Mouse (Mus musculus): ENCODE data around the gene Tlr9. TPM values are rescaled to one million over a fixed set of nuclear protein-coding genes. Genes with fewer than 3 reads are reported as not detected.

Gene Tlr9
- polyA plus RNA-seq, 1 experiment: 17.1 TPM

DNA sequence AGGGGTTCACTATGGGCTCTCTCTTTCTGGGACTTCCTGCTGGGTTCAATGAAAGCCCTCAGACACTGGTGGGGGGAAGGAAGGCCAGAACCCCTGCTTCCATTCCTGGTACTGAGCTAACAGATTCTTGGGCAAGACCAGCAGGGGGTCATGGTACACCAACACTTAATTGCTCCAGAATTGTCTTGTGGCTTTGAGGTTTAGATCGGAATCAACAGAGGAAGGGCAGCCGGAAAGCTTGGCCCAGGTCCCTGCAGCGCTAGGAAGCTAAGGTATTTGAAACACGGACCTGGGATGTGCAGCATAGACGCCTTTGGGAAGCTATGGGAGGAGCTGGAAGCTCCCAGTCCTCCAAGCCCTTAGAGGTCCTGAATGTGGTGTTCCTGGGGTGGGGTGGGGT lies 36.6 kb downstream of the Tlr9 start:
- no peak for DNase-seq
- TF ChIP-seq CTCF (IDR thresholded peaks at IDR 0.05; ENCODE audit: borderline replicate concordance, control insufficient read depth, extremely low read depth, insufficient read depth, low read length, poor library complexity): no peak
- Histone ChIP-seq H3K4me3 (ENCODE audit: control insufficient read depth, insufficient read depth, low read length) (no peak overlapping the region), H3K4me1 (replicated peaks; ENCODE audit: control insufficient read depth, insufficient read depth, low read length) (0 out of 2 replicates have a peak, but pooled peaks cover 2% of the 10 kb centered on the region), H3K36me3 (ENCODE audit: control insufficient read depth, insufficient read depth, low read length) (no peaks in the 10 kb centered on the region), H3K27me3 (ENCODE audit: control insufficient read depth, insufficient read depth, low read length) (no peaks in the 10 kb centered on the region), H3K27ac (ENCODE audit: control insufficient read depth, insufficient read depth, low read length) (no peak overlapping the region)
- 14% methylated on average over 5 of the region's 5 CpGs for WGBS

DNA sequence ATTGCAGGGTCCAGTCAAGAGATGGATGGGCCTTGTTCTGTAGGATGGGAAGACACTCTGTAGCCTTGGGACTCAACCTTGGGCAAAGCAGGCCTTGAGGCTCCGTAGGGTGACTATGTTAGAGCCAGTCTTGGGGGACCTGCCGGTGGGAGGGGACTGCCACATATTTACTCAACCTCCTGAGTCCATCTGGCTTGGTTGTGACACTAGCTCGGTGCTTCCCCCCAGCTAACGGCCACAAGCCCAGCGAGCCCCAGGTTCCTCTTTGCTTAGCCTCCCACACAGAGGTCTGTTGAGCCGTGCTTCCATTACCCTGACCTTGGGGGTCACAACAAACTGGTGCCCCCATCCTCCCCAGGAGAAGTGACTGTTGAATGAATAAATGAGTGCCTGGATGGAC lies 38.7 kb downstream of the Tlr9 start:
- TF ChIP-seq POLR2A (IDR thresholded peaks at IDR 0.05; ENCODE audit: control insufficient read depth, extremely low read depth, insufficient read depth, low read length, poor library complexity) (no peak), CTCF (IDR thresholded peaks at IDR 0.05; ENCODE audit: borderline replicate concordance, control insufficient read depth, extremely low read depth, insufficient read depth, low read length, poor library complexity) (no peak)
- H3K27ac ChIP-seq (ENCODE audit: control insufficient read depth, insufficient read depth, low read length): no peak overlapping the region
- no peaks in the 10 kb centered on the region for H3K36me3 ChIP-seq (ENCODE audit: control insufficient read depth, insufficient read depth, low read length)
- no peaks in the 10 kb centered on the region for H3K27me3 ChIP-seq (ENCODE audit: control insufficient read depth, insufficient read depth, low read length)
- 0 out of 2 replicates have a peak, but pooled peaks cover 2% of the 10 kb centered on the region for H3K4me1 ChIP-seq (replicated peaks; ENCODE audit: control insufficient read depth, insufficient read depth, low read length)
- H3K4me3 ChIP-seq (ENCODE audit: control insufficient read depth, insufficient read depth, low read length): no peak overlapping the region
- WGBS: 32% methylated on average over 6 of the region's 6 CpGs
- DNase-seq: no peak

DNA sequence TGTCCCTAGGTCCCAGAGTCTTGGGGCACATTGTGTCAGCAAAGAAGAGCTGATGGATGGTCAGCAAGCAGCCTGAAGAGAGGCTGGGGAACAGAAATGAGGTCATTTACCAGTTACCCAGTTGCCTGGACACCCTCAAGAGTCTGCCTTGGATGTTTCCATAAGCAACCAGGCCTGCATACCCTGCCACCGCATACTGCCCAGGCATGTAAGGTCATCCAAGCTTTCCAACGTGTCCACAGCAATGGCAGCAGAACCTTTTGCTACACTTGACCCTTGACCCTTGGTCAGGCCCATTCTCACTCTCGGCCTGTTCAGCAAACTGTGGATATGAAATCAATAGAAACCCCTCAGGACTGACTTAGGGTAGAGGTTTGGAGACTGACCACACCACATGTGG lies 39.1 kb downstream of the Tlr9 start:
- Histone ChIP-seq H3K36me3 (ENCODE audit: control insufficient read depth, insufficient read depth, low read length) (no peaks in the 10 kb centered on the region), H3K27me3 (ENCODE audit: control insufficient read depth, insufficient read depth, low read length) (no peaks in the 10 kb centered on the region), H3K27ac (ENCODE audit: control insufficient read depth, insufficient read depth, low read length) (no peak overlapping the region), H3K4me3 (ENCODE audit: control insufficient read depth, insufficient read depth, low read length) (no peak overlapping the region), H3K4me1 (replicated peaks; ENCODE audit: control insufficient read depth, insufficient read depth, low read length) (0 out of 2 replicates have a peak, but pooled peaks cover 2% of the 10 kb centered on the region)
- DNase-seq: no peak
- 92% methylated on average over 3 of the region's 3 CpGs for WGBS
- TF ChIP-seq CTCF (IDR thresholded peaks at IDR 0.05; ENCODE audit: borderline replicate concordance, control insufficient read depth, extremely low read depth, insufficient read depth, low read length, poor library complexity) (no peak), POLR2A (IDR thresholded peaks at IDR 0.05; ENCODE audit: control insufficient read depth, extremely low read depth, insufficient read depth, low read length, poor library complexity) (no peak)

DNA sequence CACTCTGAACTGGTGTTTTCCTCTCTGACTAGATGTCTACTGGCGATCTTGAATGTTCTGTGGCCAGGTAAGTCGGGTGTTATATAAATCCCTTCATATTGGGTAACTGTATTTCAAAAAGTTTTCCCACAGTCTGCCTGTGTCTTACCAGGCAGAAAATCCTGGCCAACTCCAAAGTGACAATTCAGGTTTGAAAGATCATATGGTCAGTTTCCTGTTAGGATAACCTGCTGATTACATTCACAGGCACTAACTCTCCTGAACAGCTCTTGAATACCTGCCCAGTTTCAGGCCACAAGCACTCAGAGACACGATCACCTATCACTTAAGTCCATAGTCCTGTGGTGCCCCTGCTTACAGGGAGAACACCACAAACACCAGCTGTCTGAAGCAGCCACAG lies 39.7 kb downstream of the Tlr9 start:
- Histone ChIP-seq H3K27ac (ENCODE audit: control insufficient read depth, insufficient read depth, low read length) (no peak overlapping the region), H3K36me3 (ENCODE audit: control insufficient read depth, insufficient read depth, low read length) (no peaks in the 10 kb centered on the region), H3K4me3 (ENCODE audit: control insufficient read depth, insufficient read depth, low read length) (no peak overlapping the region), H3K4me1 (replicated peaks; ENCODE audit: control insufficient read depth, insufficient read depth, low read length) (0 out of 2 replicates have a peak, but pooled peaks cover 2% of the 10 kb centered on the region), H3K27me3 (ENCODE audit: control insufficient read depth, insufficient read depth, low read length) (no peaks in the 10 kb centered on the region)
- TF ChIP-seq POLR2A (IDR thresholded peaks at IDR 0.05; ENCODE audit: control insufficient read depth, extremely low read depth, insufficient read depth, low read length, poor library complexity) (no peak), CTCF (IDR thresholded peaks at IDR 0.05; ENCODE audit: borderline replicate concordance, control insufficient read depth, extremely low read depth, insufficient read depth, low read length, poor library complexity) (no peak)
- DNase-seq: no peak
- 81% methylated on average over 3 of the region's 3 CpGs for WGBS

DNA sequence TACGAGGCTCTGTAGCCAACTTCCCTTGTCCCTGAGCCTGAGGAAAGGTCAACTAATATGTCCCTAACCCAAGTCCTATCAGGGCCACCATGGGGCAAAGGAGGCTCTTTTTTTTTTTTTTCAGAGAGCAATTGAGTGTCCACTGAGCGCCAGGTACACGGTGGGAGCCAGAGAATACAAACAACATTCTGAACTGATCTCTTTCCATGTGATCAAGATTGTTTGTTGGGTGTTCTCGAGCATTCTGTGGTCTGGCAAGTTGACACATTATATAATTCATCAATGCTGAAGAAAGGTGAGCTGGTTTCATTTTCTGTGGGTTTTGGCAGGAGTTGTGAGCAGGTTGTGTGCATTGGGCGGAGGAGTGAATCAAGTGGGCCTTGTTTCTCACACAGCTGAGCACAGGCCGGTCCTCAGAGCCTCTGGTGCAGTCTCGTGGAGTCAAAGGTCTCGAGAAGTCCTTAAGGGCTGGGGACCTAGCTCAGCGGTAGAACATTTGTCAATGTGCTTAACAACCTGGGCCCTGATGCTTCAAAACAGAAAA lies 41.1 kb downstream of the Tlr9 start:
- 82% methylated on average over 9 of the region's 9 CpGs for WGBS
- no peak overlapping the region for H3K27ac ChIP-seq (ENCODE audit: control insufficient read depth, insufficient read depth, low read length)
- no peaks in the 10 kb centered on the region for H3K36me3 ChIP-seq (ENCODE audit: control insufficient read depth, insufficient read depth, low read length)
- 0 out of 2 replicates have a peak, but pooled peaks cover 2% of the 10 kb centered on the region for H3K4me1 ChIP-seq (replicated peaks; ENCODE audit: control insufficient read depth, insufficient read depth, low read length)
- no peak overlapping the region for H3K4me3 ChIP-seq (ENCODE audit: control insufficient read depth, insufficient read depth, low read length)
- no peaks in the 10 kb centered on the region for H3K27me3 ChIP-seq (ENCODE audit: control insufficient read depth, insufficient read depth, low read length)
- no peak for DNase-seq
- no peak for TF ChIP-seq POLR2A (IDR thresholded peaks at IDR 0.05; ENCODE audit: control insufficient read depth, extremely low read depth, insufficient read depth, low read length, poor library complexity)
- no peak for TF ChIP-seq CTCF (IDR thresholded peaks at IDR 0.05; ENCODE audit: borderline replicate concordance, control insufficient read depth, extremely low read depth, insufficient read depth, low read length, poor library complexity)

DNA sequence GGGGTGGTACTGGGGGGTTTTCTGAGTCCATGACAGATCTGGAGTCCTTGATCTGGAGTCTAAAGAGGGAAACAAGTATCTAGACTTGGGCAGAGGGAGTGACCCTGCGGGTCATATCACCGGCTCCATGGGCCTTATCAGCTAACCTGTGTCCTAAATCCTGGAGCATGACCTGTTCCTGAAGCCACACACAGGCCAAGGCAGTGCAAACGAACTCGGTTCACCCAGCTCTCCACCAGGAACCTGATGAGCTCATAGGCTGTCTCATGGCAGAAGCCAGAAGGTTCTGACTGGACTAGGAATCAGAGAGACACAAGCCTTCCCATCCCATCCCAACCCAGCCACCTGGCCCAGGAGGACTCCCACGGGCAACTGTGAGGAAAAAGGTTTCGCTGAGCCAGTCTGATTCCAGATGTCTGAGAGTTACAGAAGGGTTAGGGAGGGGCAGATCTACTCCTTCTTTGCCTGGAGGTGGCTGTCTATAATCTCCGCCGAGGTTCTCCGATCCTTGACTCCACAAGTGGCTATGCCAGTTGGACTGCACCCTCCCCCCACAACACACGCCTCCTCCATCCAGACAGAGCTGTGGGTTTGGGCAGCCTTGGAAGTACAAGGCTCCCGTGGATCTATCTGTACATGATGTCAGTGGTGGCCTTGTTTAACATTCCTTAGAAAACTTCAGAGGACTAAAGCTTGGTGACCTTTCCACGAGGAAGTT lies 43.1 kb downstream of the Tlr9 start:
- Histone ChIP-seq H3K27ac (ENCODE audit: control insufficient read depth, insufficient read depth, low read length) (no peak overlapping the region), H3K27me3 (ENCODE audit: control insufficient read depth, insufficient read depth, low read length) (no peaks in the 10 kb centered on the region), H3K4me1 (replicated peaks; ENCODE audit: control insufficient read depth, insufficient read depth, low read length) (no peaks in the 10 kb centered on the region), H3K4me3 (ENCODE audit: control insufficient read depth, insufficient read depth, low read length) (no peak overlapping the region), H3K36me3 (ENCODE audit: control insufficient read depth, insufficient read depth, low read length) (no peaks in the 10 kb centered on the region)
- 96% methylated on average over 12 of the region's 12 CpGs for WGBS
- no peak for TF ChIP-seq POLR2A (IDR thresholded peaks at IDR 0.05; ENCODE audit: control insufficient read depth, extremely low read depth, insufficient read depth, low read length, poor library complexity)
- DNase-seq: no peak
